Mouse (Mus musculus) liver, adult 2 months (tissue): ENCODE results near the gene Sar1b.

Experiments
- CTCF ChIP-seq: fragments of 200-500 bp; IDR thresholded peaks from 2 replicates; pipeline ENCODE4 v1.5.1; 2011; ENCODE audit warnings: low read depth, low read length, control low read depth
- POLR2A ChIP-seq: fragments of 200-500 bp; IDR thresholded peaks from 2 replicates; pipeline ENCODE4 v1.6.1; 2011; ENCODE audit warnings: low read length, control low read depth; ENCODE audit not compliant: insufficient read depth; ENCODE audit errors: extremely low read depth

GRCm38 (mm10) chr11:51732883-51733282 lies 30.6 kb upstream of the Sar1b start:
- TF ChIP-seq CTCF (no peak), POLR2A (no peak)
